Mouse (Mus musculus) heart, embryonic 11.5 days (tissue): ENCODE measurements at regions not wholly inside any gene's neighbourhood (a gene's known extent, or its start where the extent isn't known, plus 50 kb on each side); places are given as distances from the start of the nearest gene placed in this dataset.

ENCODE experiments used
- ATAC-seq: fragments of 200-750 bp; cut with Nextera tagmentation; replicated peaks from 2 replicates; pipeline ENCODE4 v1.8.0; 2017; ENCODE audit warnings: moderate library complexity; ENCODE audit not compliant: insufficient number of reproducible peaks, low FRiP score, low TSS enrichment
- H3K27ac ChIP-seq: fragments of 300-500 bp; sonication (generic); 2 replicates; pipeline ENCODE4 v1.5.1; 2014; ENCODE audit warnings: mild to moderate bottlenecking, low read depth, low read length
- H3K27me3 ChIP-seq: fragments of 300-500 bp; sonication (generic); 2 replicates; pipeline ENCODE4 v1.6.1; 2014; ENCODE audit warnings: mild to moderate bottlenecking, low read length, mixed read lengths; ENCODE audit not compliant: control insufficient read depth, insufficient read depth
- H3K36me3 ChIP-seq: fragments of 300-500 bp; sonication (generic); 2 replicates; pipeline ENCODE4 v1.6.1; 2014; ENCODE audit warnings: mild to moderate bottlenecking, low read length, moderate library complexity, mixed read lengths; ENCODE audit not compliant: control insufficient read depth, insufficient read depth
- H3K4me1 ChIP-seq: fragments of 300-500 bp; sonication (generic); 2 replicates; pipeline ENCODE4 v1.6.1; 2014; ENCODE audit warnings: low read length; ENCODE audit not compliant: control insufficient read depth, insufficient read depth
- H3K4me2 ChIP-seq: fragments of 300-500 bp; sonication (generic); 2 replicates; pipeline ENCODE4 v1.6.1; 2014; ENCODE audit warnings: mild to moderate bottlenecking, moderate library complexity
- H3K4me3 ChIP-seq: fragments of 300-500 bp; sonication (generic); 2 replicates; pipeline ENCODE4 v1.5.1; 2014; ENCODE audit warnings: low read depth, low read length
- H3K9ac ChIP-seq: fragments of 300-500 bp; sonication (generic); 2 replicates; pipeline ENCODE4 v1.6.1; 2014; ENCODE audit warnings: mild to moderate bottlenecking, low read depth, low read length, moderate library complexity
- H3K9me3 ChIP-seq: fragments of 300-500 bp; sonication (generic); replicated peaks from 2 replicates; pipeline ENCODE4 v1.6.1; 2016; ENCODE audit warnings: low read length; ENCODE audit not compliant: control insufficient read depth
- WGBS: fragments of 180-500 bp; shearing (Covaris S2); extraction: QIAGEN DNeasy Blood & Tissue Kit; methylation state at CpG from one replicate; pipeline ENCODE4 v1.1.7; 2014; ENCODE audit not compliant: insufficient replicate concordance; 5-methylcytosine and 5-hydroxymethylcytosine counted together

DNA sequence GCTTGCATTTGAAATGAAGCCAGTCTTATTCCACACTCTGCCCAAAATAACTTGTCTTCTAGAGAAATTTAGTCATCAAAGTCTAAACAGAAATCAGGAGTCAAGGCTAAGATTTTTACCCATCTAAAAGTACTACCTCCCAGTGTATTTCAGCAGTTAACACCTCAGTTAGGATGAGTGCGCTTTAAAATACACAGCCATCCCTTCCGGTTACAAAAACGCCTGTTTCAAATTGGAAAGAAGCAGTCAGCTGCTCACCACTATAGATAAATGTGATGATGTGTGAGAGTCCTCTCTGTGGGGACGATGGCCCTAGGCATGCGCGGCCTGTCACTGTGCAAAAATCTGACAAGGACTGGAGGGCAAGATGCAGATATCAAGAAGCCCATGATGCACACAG, 99.0 kb upstream of the Dazl start:
- H3K27me3 ChIP-seq, result no peaks in the 10 kb centered on the region
- 74% methylated on average over 6 of the region's 6 CpGs for WGBS
- no peak for ATAC-seq
- no peak overlapping the region for H3K9ac ChIP-seq
- H3K27ac ChIP-seq, result no peak overlapping the region
- H3K4me3 ChIP-seq, result no peak overlapping the region
- H3K4me2 ChIP-seq, result no peak overlapping the region
- no peaks in the 10 kb centered on the region for H3K9me3 ChIP-seq
- no peaks in the 10 kb centered on the region for H3K36me3 ChIP-seq
- H3K4me1 ChIP-seq, result peaks cover 8% of the 10 kb centered on the region

DNA sequence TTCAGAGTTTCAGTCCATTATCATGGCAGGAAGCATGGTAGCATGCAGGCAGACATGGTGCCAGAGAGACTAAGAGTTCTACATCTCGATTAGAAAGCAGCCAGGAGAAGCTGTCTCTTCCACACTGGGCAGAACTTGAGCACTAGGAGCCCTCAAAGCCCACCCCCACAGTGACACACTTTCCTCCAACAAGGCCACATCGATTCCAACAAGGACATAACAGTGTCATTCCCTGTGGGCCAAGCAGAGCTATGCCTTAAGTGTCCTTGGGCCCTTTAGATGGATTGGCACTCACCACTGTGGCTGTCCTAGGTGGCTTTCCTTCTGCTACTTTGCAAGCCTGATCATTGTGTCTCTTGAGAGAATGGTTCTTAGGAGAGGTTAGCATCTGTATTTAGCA, 99.5 kb upstream of the Dazl start:
- H3K27ac ChIP-seq, result no peak overlapping the region
- no peaks in the 10 kb centered on the region for H3K36me3 ChIP-seq
- no peaks in the 10 kb centered on the region for H3K27me3 ChIP-seq
- 73% methylated on average over 2 of the region's 2 CpGs for WGBS
- H3K4me3 ChIP-seq, result no peak overlapping the region
- no peak for ATAC-seq
- H3K9ac ChIP-seq, result no peak overlapping the region
- no peaks in the 10 kb centered on the region for H3K9me3 ChIP-seq
- peaks cover 8% of the 10 kb centered on the region for H3K4me1 ChIP-seq
- no peak overlapping the region for H3K4me2 ChIP-seq

DNA sequence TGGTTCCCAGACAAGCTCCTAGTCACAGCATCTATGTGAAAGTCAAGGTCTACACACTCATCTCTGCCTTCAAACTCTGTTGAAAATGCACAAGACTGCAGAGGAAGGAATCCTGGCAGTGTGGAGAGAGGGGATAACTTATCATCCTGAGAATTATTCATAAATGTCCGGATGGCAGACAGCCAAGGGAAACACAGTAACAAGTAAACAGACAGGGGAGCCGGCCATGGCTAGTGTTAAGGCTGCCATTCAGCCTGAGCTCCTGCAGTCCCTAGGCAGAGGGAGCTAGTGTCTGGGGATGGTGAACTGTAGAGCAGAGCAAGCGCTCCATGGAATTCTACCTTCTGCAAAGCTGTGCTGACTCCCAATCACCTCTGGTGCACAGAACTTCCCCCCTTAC, 100.3 kb upstream of the Dazl start:
- no peak overlapping the region for H3K4me3 ChIP-seq
- no peak overlapping the region for H3K4me2 ChIP-seq
- H3K27ac ChIP-seq, result no peak overlapping the region
- H3K9me3 ChIP-seq, result no peaks in the 10 kb centered on the region
- no peak overlapping the region for H3K9ac ChIP-seq
- peaks cover 8% of the 10 kb centered on the region for H3K4me1 ChIP-seq
- H3K36me3 ChIP-seq, result no peaks in the 10 kb centered on the region
- peak; percentile 65; the same call in 1 of the 2 replicates for ATAC-seq
- 37% methylated on average over 3 of the region's 3 CpGs for WGBS
- H3K27me3 ChIP-seq, result no peaks in the 10 kb centered on the region

DNA sequence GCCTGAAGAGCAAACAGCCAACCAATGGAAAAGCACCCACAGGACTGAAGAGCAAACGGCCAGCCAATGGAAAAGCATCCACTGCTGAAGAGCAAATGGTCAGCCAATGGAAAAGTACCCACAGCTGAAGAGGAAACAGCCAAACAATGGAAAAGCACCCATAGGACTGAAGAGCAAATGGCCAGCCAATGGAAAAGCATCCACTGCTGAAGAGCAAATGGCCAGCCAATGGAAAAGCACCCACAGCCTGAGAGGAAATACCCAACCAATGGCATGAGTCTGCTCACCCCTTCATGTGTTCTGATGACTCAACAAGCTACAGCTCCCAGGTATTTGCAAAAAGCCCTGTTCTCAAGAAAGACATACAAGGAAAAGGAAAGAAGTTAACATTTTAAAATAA, 101.4 kb upstream of the Dazl start:
- Histone ChIP-seq H3K4me1 (peaks cover 5% of the 10 kb centered on the region; the same call in 1 of the 2 replicates), H3K4me3 (no peak overlapping the region), H3K27ac (no peak overlapping the region), H3K4me2 (no peak overlapping the region), H3K9me3 (no peaks in the 10 kb centered on the region), H3K27me3 (no peaks in the 10 kb centered on the region), H3K36me3 (no peaks in the 10 kb centered on the region), H3K9ac (no peak overlapping the region)
- 83% methylated on average over 1 of the region's 1 CpGs for whole genome bisulfite sequencing
- ATAC-seq, result no peak

GRCm38 (mm10) chr17:50395669-50396068, 102.2 kb upstream of the Dazl start:
- WGBS, result 94% methylated on average over 11 of the region's 11 CpGs
- H3K27me3 ChIP-seq, result no peaks in the 10 kb centered on the region
- H3K36me3 ChIP-seq, result no peaks in the 10 kb centered on the region
- no peak overlapping the region for H3K4me2 ChIP-seq
- H3K4me3 ChIP-seq, result no peak overlapping the region
- no peak overlapping the region for H3K9ac ChIP-seq
- H3K4me1 ChIP-seq, result peaks cover 5% of the 10 kb centered on the region; the same call in 1 of the 2 replicates
- no peak for ATAC-seq
- H3K9me3 ChIP-seq, result no peaks in the 10 kb centered on the region
- H3K27ac ChIP-seq, result no peak overlapping the region

GRCm38 (mm10) chr17:50397324-50397723, 103.9 kb upstream of the Dazl start:
- WGBS, result 35% methylated on average over 4 of the region's 4 CpGs
- Histone ChIP-seq H3K9ac (no peak overlapping the region), H3K9me3 (no peaks in the 10 kb centered on the region), H3K4me3 (no peak overlapping the region), H3K4me1 (peaks cover 5% of the 10 kb centered on the region; the same call in 1 of the 2 replicates), H3K27ac (no peak overlapping the region), H3K4me2 (no peak overlapping the region), H3K36me3 (no peaks in the 10 kb centered on the region), H3K27me3 (no peaks in the 10 kb centered on the region)
- ATAC-seq, result no peak

DNA sequence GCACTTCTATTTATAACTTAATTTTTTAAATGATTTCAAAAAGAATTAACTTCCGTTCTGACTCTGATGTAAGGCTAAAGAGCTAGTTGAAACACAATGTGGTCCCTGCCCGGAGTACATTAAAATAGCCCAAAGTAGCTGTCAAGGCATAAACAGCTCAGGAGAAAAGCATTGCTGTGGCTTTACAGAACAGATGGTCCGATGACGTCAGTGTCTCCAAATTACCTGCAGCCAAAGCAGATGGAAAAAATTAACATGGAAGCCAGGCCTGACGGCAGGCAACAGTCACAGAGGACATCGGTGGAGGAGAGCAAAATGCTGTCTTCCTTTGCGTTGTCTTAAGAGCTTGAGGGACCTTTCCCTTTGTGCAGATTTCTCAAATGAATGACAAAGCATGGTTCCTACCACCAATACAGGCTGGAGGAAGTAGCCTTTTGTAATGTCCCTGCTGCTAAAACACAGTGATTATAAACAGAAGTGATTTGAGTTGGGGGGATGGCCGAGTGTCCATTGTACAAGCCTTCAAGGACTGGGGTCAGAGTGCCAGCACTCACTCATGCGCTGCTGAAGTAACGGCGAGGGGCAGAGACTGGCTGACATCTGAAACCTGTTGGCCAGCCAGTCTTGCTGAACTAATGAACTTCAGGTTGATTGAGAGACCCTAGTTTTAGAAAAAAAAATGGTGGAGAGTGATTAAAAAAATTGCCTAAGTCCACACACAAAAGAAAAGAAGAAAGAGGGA, 101.8 kb upstream of the Plcl2 start:
- Histone ChIP-seq H3K4me1 (no peaks in the 10 kb centered on the region), H3K27me3 (no peaks in the 10 kb centered on the region), H3K9me3 (no peaks in the 10 kb centered on the region), H3K36me3 (no peaks in the 10 kb centered on the region), H3K4me3 (no peak overlapping the region), H3K27ac (no peak overlapping the region), H3K9ac (no peak overlapping the region), H3K4me2 (no peak overlapping the region)
- 67% methylated on average over 11 of the region's 11 CpGs for WGBS
- ATAC-seq, result no peak

DNA sequence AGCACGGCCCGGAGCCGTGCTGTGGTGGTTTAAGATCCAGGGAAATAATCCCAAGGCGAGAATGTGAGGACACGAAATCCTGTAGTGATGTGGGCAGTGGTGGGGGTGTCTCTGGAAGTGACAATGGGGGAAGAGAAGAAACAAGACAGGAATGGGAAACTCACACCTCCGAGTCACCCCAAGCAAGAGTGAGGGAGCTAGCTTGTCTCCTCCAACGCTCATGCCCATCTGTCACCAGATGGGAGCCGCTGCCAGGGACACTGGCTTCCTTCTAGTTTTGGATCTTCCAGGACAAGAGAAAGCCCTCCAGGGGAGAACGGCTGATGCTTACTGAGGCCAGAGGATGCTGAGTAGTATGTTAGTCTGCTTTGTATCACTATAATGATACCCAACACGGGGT, 100.6 kb upstream of the Plcl2 start:
- no peak overlapping the region for H3K27ac ChIP-seq
- no peaks in the 10 kb centered on the region for H3K4me1 ChIP-seq
- ATAC-seq, result no peak
- H3K9ac ChIP-seq, result no peak overlapping the region
- H3K27me3 ChIP-seq, result no peaks in the 10 kb centered on the region
- WGBS, result 81% methylated on average over 10 of the region's 10 CpGs
- H3K9me3 ChIP-seq, result no peaks in the 10 kb centered on the region
- no peak overlapping the region for H3K4me2 ChIP-seq
- H3K36me3 ChIP-seq, result no peaks in the 10 kb centered on the region
- no peak overlapping the region for H3K4me3 ChIP-seq

GRCm38 (mm10) chr17:50409271-50409670, 99.9 kb upstream of the Plcl2 start:
- no peaks in the 10 kb centered on the region for H3K36me3 ChIP-seq
- H3K27me3 ChIP-seq, result no peaks in the 10 kb centered on the region
- no peak overlapping the region for H3K9ac ChIP-seq
- no peak overlapping the region for H3K27ac ChIP-seq
- H3K4me1 ChIP-seq, result no peaks in the 10 kb centered on the region
- no peaks in the 10 kb centered on the region for H3K9me3 ChIP-seq
- 93% methylated on average over 3 of the region's 3 CpGs for WGBS
- no peak for ATAC-seq
- no peak overlapping the region for H3K4me2 ChIP-seq
- no peak overlapping the region for H3K4me3 ChIP-seq
